Mouse (Mus musculus): Measurements from ENCODE around the gene Coa7.

GRCm38 (mm10) chr4:108310706-108311105 is 17.2 kb upstream of the Coa7 start:
- TF ChIP-seq CTCF (IDR thresholded peaks at IDR 0.05; ENCODE audit: control insufficient read depth, insufficient read depth, insufficient replicate concordance, low read depth, low read length): no peak
- no peak for TF ChIP-seq POLR2A (IDR thresholded peaks at IDR 0.05; ENCODE audit: control insufficient read depth, low read depth, low read length)
